Mouse (Mus musculus): ENCODE data around the gene Jpt1. TPM values are rescaled to one million over a fixed set of nuclear protein-coding genes. Genes with fewer than 3 reads are reported as not detected.
"Not testable (repeated sequence)": the region's sequence is repeated elsewhere in the genome, so short reads cannot be mapped to it uniquely, and the experiment has no call there.

Jpt1 gene
- polyA plus RNA-seq, 1 experiment = 548 TPM

- TF ChIP-seq CTCF (IDR thresholded peaks at IDR 0.05; ENCODE audit: control insufficient read depth, insufficient read depth, insufficient replicate concordance, low read depth, low read length) = no peak
- H3K4me3 ChIP-seq (ENCODE audit: control insufficient read depth, low read depth, low read length) = peak overlapping the region; percentile 100; the same call in 1 of the 2 replicates
- no peaks in the 10 kb centered on the region for H3K36me3 ChIP-seq (ENCODE audit: control insufficient read depth, insufficient read depth, low read length)
- H3K4me1 ChIP-seq (ENCODE audit: control insufficient read depth, insufficient read depth, low read length) = peaks cover 21% of the 10 kb centered on the region
- peak overlapping the region; percentile 33; the same call in 1 of the 2 replicates for H3K27ac ChIP-seq (ENCODE audit: control insufficient read depth, insufficient read depth, low read depth, low read length)
- no peaks in the 10 kb centered on the region for H3K27me3 ChIP-seq (ENCODE audit: control insufficient read depth, insufficient read depth, low read length)
Measured at GRCm38 (mm10) chr11:115512004-115512403, 2.2 kb downstream of the Jpt1 start.

- H3K27ac ChIP-seq (ENCODE audit: control insufficient read depth, insufficient read depth, low read depth, low read length) = no peak overlapping the region
- H3K27me3 ChIP-seq (ENCODE audit: control insufficient read depth, insufficient read depth, low read length) = no peaks in the 10 kb centered on the region
- no peak for TF ChIP-seq CTCF (IDR thresholded peaks at IDR 0.05; ENCODE audit: control insufficient read depth, insufficient read depth, insufficient replicate concordance, low read depth, low read length)
- TF ChIP-seq POLR2A (IDR thresholded peaks at IDR 0.05; ENCODE audit: control insufficient read depth, low read depth, low read length) = no peak
- H3K36me3 ChIP-seq (ENCODE audit: control insufficient read depth, insufficient read depth, low read length) = no peaks in the 10 kb centered on the region
- H3K4me3 ChIP-seq (ENCODE audit: control insufficient read depth, low read depth, low read length) = no peak overlapping the region
- H3K4me1 ChIP-seq (ENCODE audit: control insufficient read depth, insufficient read depth, low read length) = peaks cover 21% of the 10 kb centered on the region
Measured at GRCm38 (mm10) chr11:115511121-115511520, 3.1 kb downstream of the Jpt1 start.

GRCm38 (mm10) chr11:115510507-115510888 lies 3.7 kb downstream of the Jpt1 start:
- no peaks in the 10 kb centered on the region for H3K36me3 ChIP-seq (ENCODE audit: control insufficient read depth, insufficient read depth, low read length)
- no peak overlapping the region for H3K4me3 ChIP-seq (ENCODE audit: control insufficient read depth, low read depth, low read length)
- H3K4me1 ChIP-seq (ENCODE audit: control insufficient read depth, insufficient read depth, low read length) = peaks cover 21% of the 10 kb centered on the region
- H3K27ac ChIP-seq (ENCODE audit: control insufficient read depth, insufficient read depth, low read depth, low read length) = no peak overlapping the region; the same call in none of the 2 replicates
- no peaks in the 10 kb centered on the region for H3K27me3 ChIP-seq (ENCODE audit: control insufficient read depth, insufficient read depth, low read length)
- TF ChIP-seq POLR2A (IDR thresholded peaks at IDR 0.05; ENCODE audit: control insufficient read depth, low read depth, low read length) (no peak), CTCF (IDR thresholded peaks at IDR 0.05; ENCODE audit: control insufficient read depth, insufficient read depth, insufficient replicate concordance, low read depth, low read length) (no peak)

- peak overlapping the region; percentile 20; the same call in 1 of the 2 replicates for H3K27ac ChIP-seq (ENCODE audit: control insufficient read depth, insufficient read depth, low read depth, low read length)
- H3K4me1 ChIP-seq (ENCODE audit: control insufficient read depth, insufficient read depth, low read length) = peaks cover 17% of the 10 kb centered on the region
- no peaks in the 10 kb centered on the region for H3K36me3 ChIP-seq (ENCODE audit: control insufficient read depth, insufficient read depth, low read length)
- H3K4me3 ChIP-seq (ENCODE audit: control insufficient read depth, low read depth, low read length) = no peak overlapping the region
- TF ChIP-seq CTCF (IDR thresholded peaks at IDR 0.05; ENCODE audit: control insufficient read depth, insufficient read depth, insufficient replicate concordance, low read depth, low read length) = no peak
- no peak for TF ChIP-seq POLR2A (IDR thresholded peaks at IDR 0.05; ENCODE audit: control insufficient read depth, low read depth, low read length)
- H3K27me3 ChIP-seq (ENCODE audit: control insufficient read depth, insufficient read depth, low read length) = no peaks in the 10 kb centered on the region
Measured at GRCm38 (mm10) chr11:115509773-115510506, 4.2 kb downstream of the Jpt1 start.

GRCm38 (mm10) chr11:115508061-115508460 lies 6.1 kb downstream of the Jpt1 start:
- H3K36me3 ChIP-seq (ENCODE audit: control insufficient read depth, insufficient read depth, low read length) = no peaks in the 10 kb centered on the region

GRCm38 (mm10) chr11:115506586-115506985 lies 7.6 kb downstream of the Jpt1 start:
- no peak overlapping the region for H3K4me3 ChIP-seq (ENCODE audit: control insufficient read depth, low read depth, low read length)
- no peak overlapping the region for H3K27ac ChIP-seq (ENCODE audit: control insufficient read depth, insufficient read depth, low read depth, low read length)
- peaks cover 6% of the 10 kb centered on the region for H3K4me1 ChIP-seq (ENCODE audit: control insufficient read depth, insufficient read depth, low read length)
- TF ChIP-seq CTCF (IDR thresholded peaks at IDR 0.05; ENCODE audit: control insufficient read depth, insufficient read depth, insufficient replicate concordance, low read depth, low read length) (no peak), POLR2A (IDR thresholded peaks at IDR 0.05; ENCODE audit: control insufficient read depth, low read depth, low read length) (no peak)
- H3K27me3 ChIP-seq (ENCODE audit: control insufficient read depth, insufficient read depth, low read length) = no peaks in the 10 kb centered on the region
- H3K36me3 ChIP-seq (ENCODE audit: control insufficient read depth, insufficient read depth, low read length) = no peaks in the 10 kb centered on the region; the same call in 1 of the 2 replicates

More at GRCm38 (mm10) chr11:115508061-115508460, 6.1 kb downstream of the Jpt1 start:
- Histone ChIP-seq H3K27ac (ENCODE audit: control insufficient read depth, insufficient read depth, low read depth, low read length) (no peak overlapping the region), H3K27me3 (ENCODE audit: control insufficient read depth, insufficient read depth, low read length) (no peaks in the 10 kb centered on the region), H3K4me1 (ENCODE audit: control insufficient read depth, insufficient read depth, low read length) (peaks cover 14% of the 10 kb centered on the region), H3K4me3 (ENCODE audit: control insufficient read depth, low read depth, low read length) (no peak overlapping the region)
- TF ChIP-seq POLR2A (IDR thresholded peaks at IDR 0.05; ENCODE audit: control insufficient read depth, low read depth, low read length) (no peak), CTCF (IDR thresholded peaks at IDR 0.05; ENCODE audit: control insufficient read depth, insufficient read depth, insufficient replicate concordance, low read depth, low read length) (no peak)

- TF ChIP-seq CTCF (IDR thresholded peaks at IDR 0.05; ENCODE audit: control insufficient read depth, insufficient read depth, insufficient replicate concordance, low read depth, low read length) = no peak
- no peak for TF ChIP-seq POLR2A (IDR thresholded peaks at IDR 0.05; ENCODE audit: control insufficient read depth, low read depth, low read length)
Measured at GRCm38 (mm10) chr11:115502636-115503035, 11.6 kb downstream of the Jpt1 start.

GRCm38 (mm10) chr11:115496559-115496958 lies 17.6 kb downstream of the Jpt1 start:
- not testable (repeated sequence) for H3K4me3 ChIP-seq (ENCODE audit: control insufficient read depth, low read depth, low read length); H3K27ac ChIP-seq (ENCODE audit: control insufficient read depth, insufficient read depth, low read depth, low read length); H3K36me3 ChIP-seq (ENCODE audit: control insufficient read depth, insufficient read depth, low read length); H3K27me3 ChIP-seq (ENCODE audit: control insufficient read depth, insufficient read depth, low read length); H3K4me1 ChIP-seq (ENCODE audit: control insufficient read depth, insufficient read depth, low read length)

More at GRCm38 (mm10) chr11:115502636-115503035, 11.6 kb downstream of the Jpt1 start:
- Histone ChIP-seq H3K4me3 (ENCODE audit: control insufficient read depth, low read depth, low read length) (no peak overlapping the region), H3K36me3 (ENCODE audit: control insufficient read depth, insufficient read depth, low read length) (no peaks in the 10 kb centered on the region; the same call in 1 of the 2 replicates), H3K27me3 (ENCODE audit: control insufficient read depth, insufficient read depth, low read length) (no peaks in the 10 kb centered on the region), H3K27ac (ENCODE audit: control insufficient read depth, insufficient read depth, low read depth, low read length) (no peak overlapping the region), H3K4me1 (ENCODE audit: control insufficient read depth, insufficient read depth, low read length) (peaks cover 2% of the 10 kb centered on the region; the same call in 1 of the 2 replicates)
